ENCODE assay signal across 8 mouse cellular contexts in genomic region chrX:140510696-140511429, GRCm38 (mm10). TPM values are rescaled to one million over a fixed set of nuclear protein-coding genes. Genes with fewer than 3 reads are reported as not detected.
DNase-seq lines count a peak whose midpoint lies in the region; ATAC-seq and TF ChIP-seq lines count a peak whose summit lies in the region.

No protein-coding gene starts in this region.

- peak; percentile 66 for ATAC-seq in common myeloid progenitor, adult 5-6 weeks (replicated peaks; ENCODE audit: low read depth, poor library complexity, severe bottlenecking)
- ATAC-seq in intestine, embryonic 14.5 days (replicated peaks; ENCODE audit: low FRiP score, low TSS enrichment, low read depth): no peak

- peak overlapping the region; percentile 16 for H3K4me3 ChIP-seq in intestine, embryonic 14.5 days (ENCODE audit: low read depth, low read length)
- H3K4me3 ChIP-seq in thymus, adult 2 months (ENCODE audit: control insufficient read depth, insufficient read depth, low read length): no peak overlapping the region

- no peaks in the 10 kb centered on the region; the same call in 1 of the 2 replicates for H3K27me3 ChIP-seq in intestine, embryonic 14.5 days (replicated peaks; ENCODE audit: control insufficient read depth, insufficient read depth, low read length)
- no peaks in the 10 kb centered on the region for H3K27me3 ChIP-seq in thymus, adult 2 months (ENCODE audit: control insufficient read depth, insufficient read depth, low read length)

- WGBS in intestine, embryonic 14.5 days: 40% methylated on average over 24 of the region's 24 CpGs
- 65% methylated on average over 19 of the region's 24 CpGs for WGBS in thymus, adult 2 months

- no peaks in the 10 kb centered on the region for H3K9me3 ChIP-seq in intestine, embryonic 14.5 days (ENCODE audit: control insufficient read depth, low read length)

- TF ChIP-seq CTCF in thymus, adult 2 months (IDR thresholded peaks at IDR 0.05; ENCODE audit: borderline replicate concordance, control insufficient read depth, extremely low read depth, insufficient read depth, low read length, poor library complexity): no peak

- H3K36me3 ChIP-seq in intestine, embryonic 14.5 days (ENCODE audit: control insufficient read depth, insufficient read depth, low read length): no peaks in the 10 kb centered on the region
- no peaks in the 10 kb centered on the region for H3K36me3 ChIP-seq in thymus, adult 2 months (ENCODE audit: control insufficient read depth, insufficient read depth, low read length)

- H3K9ac ChIP-seq in intestine, embryonic 14.5 days (ENCODE audit: low read length): 0 out of 2 replicates have a peak overlapping the region, but pooled peaks have one; percentile 16

- DNase-seq in adrenal gland, adult 8-10 months: peak; percentile 78
- peak; percentile 68 to 86 for DNase-seq in gastrocnemius, postnatal 36 days
- DNase-seq in intestine, embryonic 14.5 days (ENCODE audit: low spot score): peak; percentile 55
- DNase-seq in left cerebral cortex, postnatal 14 days (ENCODE audit: low spot score in 2 of 2): peak; percentile 31 to 49
- DNase-seq in lung, postnatal 4 days: peak; percentile 82 to 90
- peak; percentile 70 for DNase-seq in retina, postnatal 1 day
- DNase-seq in thymus, adult 2 months: no peak

- H3K27ac ChIP-seq in intestine, embryonic 14.5 days (ENCODE audit: low read depth): no peak overlapping the region
- no peak overlapping the region for H3K27ac ChIP-seq in thymus, adult 2 months (ENCODE audit: control insufficient read depth, insufficient read depth, low read length)

- H3K4me2 ChIP-seq in intestine, embryonic 14.5 days (ENCODE audit: low read length): peak overlapping the region; percentile 38

- peaks cover 6% of the 10 kb centered on the region; the same call in 1 of the 2 replicates for H3K4me1 ChIP-seq in intestine, embryonic 14.5 days (replicated peaks; ENCODE audit: control insufficient read depth, insufficient read depth, low read length)
- H3K4me1 ChIP-seq in thymus, adult 2 months (replicated peaks; ENCODE audit: control insufficient read depth, insufficient read depth, low read length): peaks cover 16% of the 10 kb centered on the region

- no peak for TF ChIP-seq POLR2A in thymus, adult 2 months (IDR thresholded peaks at IDR 0.05; ENCODE audit: control insufficient read depth, extremely low read depth, insufficient read depth, low read length, poor library complexity)

- intact Hi-C loops in gastrocnemius, postnatal 36 days (cut with DNase I): no loop called here
- intact Hi-C loops in left cerebral cortex, postnatal 14 days (cut with DNase I): no loop called here

RNA-seq across cellular contexts. Expression of gene Prps1, which starts 54.5 kb away (rescaled TPM):
- 10 to 100 TPM; 18.5 to 32.8 (median 23.6) TPM for total RNA-seq in adrenal gland, adult 8-10 months (2022)
- total RNA-seq in common myeloid progenitor, adult 5-6 weeks (2017): 64.7 and 68.9 TPM in 2 replicates
- 10 to 100 TPM; 28.9 to 29.8 TPM for total RNA-seq in gastrocnemius, postnatal 36 days (2021)
- 26.2 and 29.4 TPM in 2 replicates for polyA plus RNA-seq in intestine, embryonic 14.5 days (2014; fragmentation: Nextera tagmentation; extraction: Ambion mirVana)
- total RNA-seq in left cerebral cortex, postnatal 14 days (2021): 10 to 100 TPM; 68.8 to 77.2 TPM
- polyA plus RNA-seq in thymus, adult 2 months (2012; rRNA removed): 20.8 and 21.2 TPM in 2 replicates
